Mouse (Mus musculus) mouse embryonic stem cell (cell line): ENCODE measurements at regions not wholly inside any gene's neighbourhood (a gene's known extent, or its start where the extent isn't known, plus 50 kb on each side); places are given as distances from the start of the nearest gene placed in this dataset.

Source experiments
- in situ Hi-C, 2 experiments: fragments of 300-500 bp; cut with MboI; formaldehyde crosslinking; loops; 1 replicate in 1 of 2; 3 replicates in 1 of 2; pipeline ENCODE4 v1.14.3; 2019 to 2020; ENCODE audit warnings: low sequenced_read_pairs in 2 of 2, low pct_unique_long_range_greater_than_20kb in 1 of 2, mixed read lengths in 1 of 2; ENCODE audit not compliant: unreplicated experiment in 1 of 2

DNA sequence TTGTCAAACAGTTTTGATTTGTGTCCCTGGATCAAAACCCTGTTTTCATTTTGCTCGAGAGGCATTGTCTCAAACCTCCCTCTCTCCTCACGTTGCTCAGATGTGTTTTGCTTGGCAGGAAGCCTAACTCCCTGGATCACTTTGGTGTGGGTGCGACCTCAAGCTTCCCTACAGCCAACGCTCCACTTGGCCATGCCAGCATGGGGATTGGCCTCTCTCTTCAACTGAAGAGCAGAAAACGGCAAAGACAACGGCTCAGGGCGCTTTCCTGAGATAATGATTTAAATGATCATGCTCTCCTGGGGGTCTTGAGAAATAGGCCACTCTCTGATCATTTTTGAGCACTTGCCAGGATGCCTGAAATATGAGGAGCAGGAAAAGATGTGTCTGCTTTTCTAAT, 730.1 kb downstream of the Slc4a3 start:
- in situ Hi-C loops: no loop called here

DNA sequence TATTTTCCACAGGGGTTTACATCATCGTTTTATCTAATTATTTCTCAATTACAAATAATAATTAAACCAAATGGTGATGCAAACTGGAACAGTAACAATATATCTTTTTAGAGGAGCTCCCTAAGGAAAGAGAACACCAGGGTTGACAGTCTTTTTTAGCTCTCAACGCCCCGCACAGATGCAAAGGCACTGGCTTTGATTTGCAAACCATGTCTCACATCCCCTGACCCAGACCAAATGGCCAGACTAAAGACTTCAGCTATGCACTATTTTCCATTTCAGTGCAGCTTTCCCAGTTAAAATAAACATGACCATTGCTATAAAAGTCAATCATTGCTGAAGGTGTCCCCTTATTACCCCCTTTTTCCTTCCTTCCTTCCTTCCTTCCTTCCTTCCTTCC, 730.6 kb downstream of the Slc4a3 start:
- in situ Hi-C loops: no loop called here

DNA sequence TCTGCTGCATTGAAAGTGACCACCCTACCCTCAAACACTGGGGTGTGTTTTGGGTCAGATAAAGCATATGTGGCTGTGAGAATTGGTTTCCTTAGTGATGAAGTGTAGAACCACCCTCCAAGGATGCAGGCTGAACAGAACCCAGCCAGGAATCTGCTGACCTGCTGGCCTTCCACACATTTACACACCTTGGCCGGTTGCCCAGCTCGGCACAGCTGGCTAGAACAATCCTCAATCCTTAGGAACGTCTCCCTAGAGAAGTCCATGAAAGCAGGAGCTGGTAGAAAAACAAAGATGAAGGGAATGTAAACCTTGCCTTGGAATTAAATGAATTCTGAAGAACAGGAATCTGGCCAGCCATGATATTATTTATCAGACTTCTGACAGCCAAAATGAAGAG, 737.3 kb downstream of the Slc4a3 start:
- in situ Hi-C loops: no loop called here

DNA sequence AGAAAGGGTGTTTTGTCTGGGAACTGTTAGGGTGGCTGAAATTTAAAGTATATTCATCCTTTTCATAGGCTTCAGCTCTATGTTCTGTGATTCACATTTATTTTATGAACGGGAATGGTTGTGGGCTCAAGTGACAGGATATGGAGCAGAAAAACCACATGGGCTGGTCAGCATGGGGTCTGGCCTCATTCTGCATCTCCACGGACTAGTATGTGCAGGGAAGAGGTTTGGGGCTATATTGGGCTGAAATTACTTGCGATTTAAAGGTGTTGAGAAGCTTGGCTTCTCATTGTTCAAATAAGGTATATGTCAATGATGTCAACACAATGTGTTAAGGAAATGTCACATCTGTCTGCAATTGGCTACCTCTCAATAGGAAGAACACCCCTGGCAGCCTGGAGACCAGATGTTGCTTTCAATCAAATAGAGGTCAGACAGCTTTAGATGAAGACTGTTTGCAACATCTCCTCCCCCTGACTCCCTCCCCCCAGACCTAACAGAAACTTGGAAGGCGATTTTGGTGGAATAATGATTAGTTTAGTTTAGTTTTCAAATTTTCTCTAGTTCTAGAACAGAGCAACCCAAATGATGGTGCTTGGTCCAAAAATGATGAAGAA, 777.0 kb downstream of the Slc4a3 start:
- in situ Hi-C loops: no loop called here

DNA sequence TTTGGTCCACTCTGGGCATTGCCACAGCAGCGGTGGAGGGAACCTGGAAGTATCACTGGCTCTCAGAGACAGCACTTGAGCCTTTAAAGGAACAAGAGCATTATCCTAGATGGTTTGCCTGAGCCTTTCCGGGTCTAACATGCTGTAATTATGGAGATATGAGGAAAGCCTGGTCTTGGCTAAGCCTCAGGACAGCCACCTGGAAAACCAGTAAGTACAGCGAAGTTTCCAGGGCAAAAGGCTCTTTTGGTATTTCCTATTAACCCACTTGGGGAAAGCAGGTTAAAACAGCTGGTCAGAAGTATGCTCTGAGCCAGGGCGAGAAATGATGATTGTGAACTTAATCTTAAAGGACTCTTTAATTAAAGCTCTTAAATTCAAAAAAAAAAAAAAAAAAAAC, 777.5 kb downstream of the Slc4a3 start:
- in situ Hi-C loops: no loop called here

DNA sequence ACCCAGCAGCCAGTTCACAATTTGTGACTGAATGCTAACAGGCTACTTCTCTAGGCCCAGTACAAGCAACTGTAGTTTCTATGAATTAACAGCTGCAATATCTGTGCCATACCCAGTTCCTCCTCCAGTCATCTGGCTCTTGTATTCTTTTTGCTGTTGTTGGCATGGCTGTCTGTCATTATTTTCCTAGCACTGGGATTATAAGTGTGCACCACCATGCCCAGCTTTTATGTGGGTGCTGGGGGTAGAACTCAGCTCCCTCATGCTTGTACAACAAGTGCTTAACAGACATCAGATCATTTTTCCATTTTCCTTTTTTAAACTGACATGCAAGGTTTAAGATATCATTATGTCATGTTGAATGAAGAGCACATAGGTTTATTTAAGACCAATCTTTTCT, 789.9 kb downstream of the Slc4a3 start:
- in situ Hi-C loops: no loop called here

DNA sequence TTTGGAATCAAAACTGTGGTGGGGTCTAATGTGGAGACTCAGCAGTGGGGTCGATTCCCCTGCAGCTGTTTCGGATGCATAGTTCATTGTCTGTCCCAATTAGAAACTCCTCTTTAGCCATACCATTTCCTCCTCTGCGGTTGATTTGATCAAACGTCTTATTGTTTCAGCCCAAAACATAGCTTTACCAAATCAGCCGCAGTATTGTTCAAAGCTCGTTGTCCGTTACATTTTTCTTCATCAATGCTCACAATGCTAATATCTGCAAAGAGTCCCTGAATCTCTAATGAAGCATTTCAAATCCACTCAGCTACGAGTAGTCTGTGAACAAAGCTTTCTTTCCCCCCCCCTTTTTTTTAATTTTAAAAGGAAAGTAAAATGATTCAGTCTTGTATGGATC, 816.0 kb downstream of the Slc4a3 start:
- in situ Hi-C loops: no loop called here

DNA sequence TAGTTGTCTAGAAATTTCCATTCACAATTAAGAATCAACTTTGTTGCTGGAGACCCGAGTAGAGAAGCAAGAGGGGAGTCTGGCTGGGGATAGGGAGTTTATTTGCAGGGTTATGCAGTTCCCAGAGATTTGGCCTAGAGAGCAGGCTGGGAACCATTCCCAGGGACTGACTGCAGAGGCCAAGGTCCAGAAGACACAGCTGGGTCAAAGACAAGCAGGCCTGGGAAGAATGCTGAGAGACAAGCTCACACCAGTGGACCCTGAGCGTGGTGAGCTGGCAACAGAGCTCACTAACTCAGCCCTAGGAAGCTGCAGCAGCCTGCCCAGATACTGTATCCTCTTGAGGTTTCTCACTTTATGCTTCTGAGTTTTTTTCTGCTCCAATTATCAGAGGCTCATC, 827.9 kb downstream of the Slc4a3 start:
- in situ Hi-C loops: no loop called here

DNA sequence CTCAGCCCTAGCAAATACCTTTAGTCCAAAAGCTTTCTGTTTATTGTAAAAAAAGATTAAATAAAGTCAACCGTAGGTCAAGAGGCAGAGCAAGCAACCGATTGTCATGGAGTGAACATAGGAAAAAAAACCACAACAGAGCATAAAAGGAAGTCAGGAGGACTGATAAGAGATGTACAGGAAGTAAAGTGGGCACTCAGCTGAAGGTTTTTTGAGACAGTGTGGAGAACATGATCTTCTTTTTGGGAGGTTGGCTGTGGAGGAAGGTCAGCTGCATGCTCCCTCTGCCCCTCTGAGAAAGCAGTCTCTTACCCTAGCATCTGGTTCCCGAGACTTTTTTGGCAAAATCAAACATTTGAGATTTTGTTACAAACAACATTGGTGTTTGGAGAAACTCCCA, 832.1 kb downstream of the Slc4a3 start:
- in situ Hi-C loops: no loop called here

DNA sequence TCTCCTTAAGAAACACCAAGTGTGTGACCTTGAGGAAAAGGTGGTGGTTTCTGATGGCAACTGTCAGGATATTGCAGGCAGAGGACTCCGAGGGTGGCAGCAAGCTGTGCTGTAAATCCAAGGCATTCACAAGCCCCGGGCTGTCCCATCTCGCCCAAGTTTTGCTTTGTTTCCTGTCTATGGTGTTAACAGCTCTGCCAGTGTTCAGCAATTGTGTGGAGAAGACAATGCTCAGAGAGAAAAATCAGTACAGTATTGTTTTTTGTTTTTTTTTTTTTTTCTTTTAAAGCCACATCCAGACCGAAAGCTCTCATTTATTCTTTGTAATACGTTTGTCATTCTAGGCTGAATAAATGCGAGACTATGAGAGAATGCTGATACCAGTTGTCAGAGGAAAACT, 846.5 kb downstream of the Slc4a3 start:
- in situ Hi-C loops: no loop called here

DNA sequence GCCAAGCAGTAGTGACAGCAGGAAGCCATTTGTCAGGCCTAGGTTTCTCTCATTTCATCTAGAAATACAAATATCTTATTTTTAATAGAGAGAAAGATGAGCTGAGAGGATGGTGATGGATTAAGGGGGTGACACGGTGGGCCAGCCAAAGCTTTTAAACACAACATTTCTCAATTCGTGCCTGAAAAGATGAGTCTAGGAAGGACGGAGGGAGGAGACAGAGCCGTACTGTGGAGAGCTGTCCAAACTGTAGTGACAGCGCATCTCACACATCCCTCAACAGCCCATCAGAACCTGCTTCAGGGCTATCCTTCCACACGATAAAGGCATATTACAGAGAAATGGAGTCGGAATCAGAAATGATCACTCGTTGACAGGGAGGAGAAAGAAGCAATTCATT, 848.0 kb downstream of the Slc4a3 start:
- in situ Hi-C loops: no loop called here

DNA sequence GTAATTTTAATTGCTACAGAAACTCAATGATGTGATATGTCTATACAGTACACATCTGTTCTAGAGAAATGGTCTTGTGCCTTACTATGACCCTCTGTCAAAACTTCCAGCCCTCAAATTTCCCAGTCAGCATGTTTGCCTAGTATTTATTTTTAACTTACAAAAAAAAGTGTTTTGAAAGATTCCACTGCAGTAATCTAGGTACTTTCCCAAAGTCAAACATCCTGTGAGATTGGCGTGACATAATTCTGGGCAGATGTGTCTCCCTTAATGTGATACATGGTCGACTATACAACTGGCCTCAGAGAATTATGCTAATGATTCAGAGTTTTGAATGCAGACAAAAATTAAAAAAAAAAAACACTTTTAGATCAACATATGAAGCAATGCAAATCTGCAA, 856.8 kb downstream of the Slc4a3 start:
- in situ Hi-C loops: no loop called here

DNA sequence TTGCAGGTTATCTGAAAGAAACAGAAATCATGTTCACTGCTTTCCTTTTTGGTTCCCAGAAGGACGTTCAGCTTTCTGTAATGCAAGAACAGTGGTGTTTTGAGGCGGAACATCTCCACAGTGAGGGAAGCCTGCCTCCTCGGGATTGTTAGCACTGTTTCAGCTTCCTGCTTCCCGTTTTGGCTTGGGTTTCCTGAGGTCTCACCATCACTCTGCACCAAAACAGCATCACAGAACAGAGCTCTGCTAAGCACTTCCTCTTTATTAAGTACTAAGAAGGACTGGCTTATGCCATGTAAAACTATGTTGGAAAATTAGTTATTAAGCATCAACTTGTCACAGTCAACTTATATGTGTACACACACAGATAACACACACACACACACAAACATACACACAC, 857.9 kb downstream of the Slc4a3 start:
- in situ Hi-C loops: no loop called here

DNA sequence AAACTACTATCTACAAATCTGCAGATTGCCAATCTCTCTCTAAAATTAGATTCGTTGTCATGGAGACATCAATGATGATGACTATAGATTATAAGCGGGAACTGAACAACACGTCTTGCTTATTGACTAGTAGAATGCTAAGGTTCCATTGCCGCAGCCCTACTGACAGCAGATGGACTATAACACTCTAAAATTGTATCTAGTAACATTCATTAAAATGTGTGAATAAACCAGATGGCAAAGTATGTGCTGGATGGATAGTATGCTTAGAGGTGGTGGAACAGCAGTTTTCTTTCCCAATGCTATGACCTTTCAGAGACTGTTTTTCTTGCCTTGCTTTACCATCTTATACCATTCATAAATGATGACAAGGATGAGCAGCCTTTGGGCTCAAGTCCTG, 864.7 kb downstream of the Slc4a3 start:
- in situ Hi-C loops: no loop called here

DNA sequence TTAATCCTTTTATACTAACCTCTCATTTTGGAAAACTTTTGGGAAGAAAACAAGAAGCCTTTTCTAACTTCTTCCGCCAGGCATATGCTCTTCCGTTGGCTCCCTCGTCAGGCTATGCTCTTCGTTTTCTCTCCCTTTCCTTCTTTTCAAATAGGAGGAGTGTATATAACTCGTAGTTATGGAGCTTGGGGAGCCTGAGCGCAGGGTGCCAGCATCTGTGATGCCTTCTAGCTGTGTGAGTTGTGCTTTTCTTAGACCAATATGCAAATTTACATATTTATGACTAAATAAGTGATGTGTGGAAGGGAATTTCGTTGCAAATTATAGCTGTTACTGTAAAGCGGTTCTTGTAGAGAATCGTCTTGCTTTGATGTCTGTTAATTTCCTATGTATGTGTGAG, 874.5 kb downstream of the Slc4a3 start:
- in situ Hi-C loops: no loop called here

DNA sequence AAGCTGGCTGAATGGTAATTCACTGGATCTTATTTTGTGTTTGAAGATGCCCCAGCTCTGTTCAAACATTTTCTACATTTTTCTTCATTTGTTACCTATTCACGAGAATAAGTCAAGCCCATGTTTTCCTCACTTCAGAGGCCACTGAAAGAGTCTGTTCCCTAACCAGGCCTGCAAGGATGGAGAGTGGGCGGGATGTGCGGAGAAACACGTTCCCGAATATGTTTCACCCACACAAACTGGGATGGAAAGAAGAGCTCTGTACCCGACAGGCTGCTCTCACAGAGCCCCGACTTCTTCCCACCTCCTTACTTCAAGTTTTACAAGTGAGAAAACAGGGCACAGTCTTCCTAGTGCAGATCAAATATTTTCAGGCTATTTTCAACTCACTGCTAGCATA, 881.4 kb downstream of the Slc4a3 start:
- in situ Hi-C loops: no loop called here

DNA sequence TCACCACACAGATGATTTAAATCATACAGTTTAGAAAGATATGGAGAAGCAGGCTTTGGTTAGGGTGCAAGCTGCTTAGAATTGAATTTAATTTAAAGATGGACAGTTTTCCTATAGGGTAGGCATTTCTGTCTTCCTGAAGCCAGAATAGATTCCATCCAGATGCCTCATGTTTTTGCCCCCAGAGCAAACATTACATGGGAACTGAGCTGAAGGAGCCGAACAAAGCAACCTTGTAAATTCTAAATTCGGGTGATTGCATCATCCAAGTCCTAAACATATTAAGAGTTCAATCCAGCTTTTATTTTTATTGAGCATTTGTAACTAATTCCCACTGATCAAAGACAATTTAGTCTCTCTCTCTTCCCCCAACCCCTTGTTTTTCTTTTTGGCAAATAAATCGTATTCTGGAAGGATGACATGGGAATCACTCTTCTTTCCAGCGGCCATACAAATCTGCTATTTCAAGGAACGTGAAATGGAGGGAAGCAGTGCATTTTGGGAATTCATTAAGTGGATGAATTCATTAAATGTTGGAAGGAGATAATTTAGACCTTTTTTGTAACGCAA, 884.1 kb downstream of the Slc4a3 start:
- in situ Hi-C loops: no loop called here

DNA sequence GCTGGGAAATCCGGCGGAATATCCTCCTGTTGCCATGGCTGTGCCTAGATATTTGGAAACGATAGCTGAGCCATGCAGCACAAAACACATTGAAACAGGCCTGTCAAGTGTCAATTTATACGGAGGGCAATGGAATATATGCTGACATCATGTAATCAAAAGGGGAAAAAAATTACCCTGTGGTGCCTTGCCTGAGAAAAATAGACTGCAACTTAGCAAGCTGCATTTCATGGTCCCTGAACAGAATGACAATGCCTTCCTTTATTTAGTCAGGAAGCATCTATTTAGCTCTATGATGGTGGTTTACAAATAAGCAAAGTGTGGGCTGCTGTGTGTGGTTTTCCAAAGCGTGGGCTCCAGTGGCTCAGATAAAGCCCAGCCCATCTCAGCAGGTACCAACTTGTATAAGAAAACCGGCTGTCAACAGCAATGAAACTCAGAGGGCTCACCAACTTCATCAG, 887.4 kb downstream of the Slc4a3 start:
- in situ Hi-C loops: no loop called here

DNA sequence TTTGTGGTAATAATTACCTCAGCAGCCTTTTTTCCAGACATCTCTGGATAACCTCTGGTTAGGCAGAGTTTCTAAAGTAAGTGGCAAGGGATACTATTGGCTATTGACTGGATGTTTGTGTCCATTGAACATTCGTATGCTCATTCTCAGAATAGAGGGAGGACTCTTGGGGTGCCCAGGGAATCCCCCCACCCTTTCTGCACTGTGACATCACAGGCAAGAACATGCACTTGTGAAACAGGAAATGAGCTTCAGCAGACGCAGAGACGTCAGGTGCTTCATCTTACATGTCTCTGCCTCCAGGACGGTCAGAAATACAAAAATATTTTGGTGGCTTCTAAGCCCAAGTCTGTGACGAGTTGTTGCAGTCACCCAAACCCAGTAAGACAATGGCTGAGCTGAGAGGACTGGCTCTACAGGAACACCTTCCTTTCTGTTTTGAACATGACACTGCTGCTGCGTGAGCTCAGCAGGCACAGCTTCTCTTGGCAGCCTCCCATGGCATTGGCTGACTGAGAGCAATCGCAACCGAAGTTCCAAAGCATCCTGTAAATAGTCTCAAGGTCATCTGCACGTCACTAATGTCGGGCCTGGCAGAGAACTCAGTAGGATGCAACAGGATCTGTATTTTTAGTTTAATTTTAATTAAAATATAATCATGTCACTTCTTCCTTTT, 904.6 kb downstream of the Slc4a3 start:
- in situ Hi-C loops: no loop called here

DNA sequence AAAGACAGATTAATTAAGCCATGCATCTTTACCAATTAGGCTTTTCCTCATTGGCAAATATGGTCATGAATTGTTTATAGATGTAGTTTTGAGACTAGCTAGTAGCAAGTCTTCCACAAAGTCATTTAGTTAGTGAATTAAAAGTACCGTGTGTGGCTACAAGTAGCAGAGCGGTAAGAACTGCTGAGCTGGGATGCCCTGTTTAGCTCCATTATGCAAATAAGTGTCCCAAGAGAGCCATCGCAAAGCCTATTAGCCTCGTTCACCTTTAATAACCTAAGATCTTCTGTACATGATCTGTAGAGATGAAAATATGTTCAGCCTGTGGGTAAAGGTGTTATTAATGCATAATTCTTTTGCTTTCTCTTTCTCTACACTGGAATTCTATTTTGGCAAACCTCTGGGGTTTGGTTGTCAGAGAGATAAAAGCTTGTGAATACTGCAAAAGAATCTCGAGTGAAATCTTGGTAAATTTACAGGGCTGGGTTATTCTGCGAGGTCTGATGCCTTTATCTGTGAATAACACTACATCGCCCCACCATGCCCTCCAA, 907.2 kb downstream of the Slc4a3 start:
- in situ Hi-C loops: no loop called here
